Mouse (Mus musculus) heart, embryonic 10.5 days (tissue): ENCODE measurements around the gene Tspear. TPM values are rescaled to one million over a fixed set of nuclear protein-coding genes. Genes with fewer than 3 reads are reported as not detected.

ENCODE experiments used
- DNase-seq: peaks from one replicate; pipeline ENCODE4 v3.0.0-alpha.2; 2017; ENCODE audit warnings: low spot score
- H3K27ac ChIP-seq: fragments of 300-500 bp; sonication (generic); 2 replicates; pipeline ENCODE4 v1.5.1; 2016; ENCODE audit warnings: mild to moderate bottlenecking
- H3K27me3 ChIP-seq: fragments of 300-500 bp; sonication (generic); 2 replicates; pipeline ENCODE4 v1.6.1; 2016; ENCODE audit warnings: mild to moderate bottlenecking; ENCODE audit not compliant: poor library complexity, insufficient read depth, severe bottlenecking
- H3K36me3 ChIP-seq: fragments of 300-500 bp; sonication (generic); 2 replicates; pipeline ENCODE4 v1.6.1; 2016; ENCODE audit warnings: mild to moderate bottlenecking, moderate library complexity
- H3K4me1 ChIP-seq: fragments of 300-500 bp; sonication (generic); 2 replicates; pipeline ENCODE4 v1.6.1; 2016; ENCODE audit warnings: mild to moderate bottlenecking
- H3K4me3 ChIP-seq: fragments of 300-500 bp; sonication (generic); 2 replicates; pipeline ENCODE4 v1.5.1; 2016; ENCODE audit warnings: mild to moderate bottlenecking, moderate library complexity
- H3K9me3 ChIP-seq: fragments of 300-500 bp; sonication (generic); 2 replicates; pipeline ENCODE4 v1.6.1; 2016; ENCODE audit warnings: mild to moderate bottlenecking, moderate library complexity
- WGBS: fragments of 180-500 bp; shearing (Covaris S2); methylation state at CpG from one replicate; pipeline ENCODE4 v1.1.7; 2016; 5-methylcytosine and 5-hydroxymethylcytosine counted together
- polyA plus RNA-seq: library from polyadenylated mRNA; unstranded; fragments of >200 nt; fragmentation: Nextera tagmentation; extraction: Ambion mirVana; gene quantifications from 2 replicates; pipeline ENCODE4 v1.2.1, GENCODE M21; 2016

Gene Tspear
- polyA plus RNA-seq: 0.14 and 0.38 TPM in 2 replicates

GRCm38 (mm10) chr10:77685895-77686664 lies at the start of gene Tspear:
TSS of gene Tspear (plus strand) at chr10:77686569.
- WGBS: 2% methylated on average over 22 of the region's 22 CpGs
- Histone ChIP-seq H3K36me3 (no peaks in the 10 kb centered on the region), H3K4me3 (peak within 1 kb of the TSS; percentile 39), H3K4me1 (peaks cover 20% of the 10 kb centered on the region), H3K9me3 (no peaks in the 10 kb centered on the region), H3K27me3 (peaks cover 85% of the 10 kb centered on the region), H3K27ac (no peak within 1 kb of the TSS)
- no peak for DNase-seq

- DNase-seq: no peak
- Histone ChIP-seq H3K36me3 (peaks cover 51% of the 10 kb centered on the region), H3K27ac (no peak overlapping the region), H3K27me3 (no peaks in the 10 kb centered on the region), H3K9me3 (no peaks in the 10 kb centered on the region), H3K4me3 (no peak overlapping the region), H3K4me1 (peaks cover 42% of the 10 kb centered on the region)
- 72% methylated on average over 6 of the region's 6 CpGs for WGBS
Observed at GRCm38 (mm10) chr10:77638956-77639355, 47.4 kb upstream of the Tspear start.

- Histone ChIP-seq H3K36me3 (peaks cover 70% of the 10 kb centered on the region), H3K4me1 (peaks cover 9% of the 10 kb centered on the region)
- WGBS: 78% methylated on average over 7 of the region's 7 CpGs
Observed at GRCm38 (mm10) chr10:77643160-77643559, 43.2 kb upstream of the Tspear start.

GRCm38 (mm10) chr10:77645571-77645970 lies 40.8 kb upstream of the Tspear start:
- no peak for DNase-seq
- WGBS: 79% methylated on average over 5 of the region's 5 CpGs
- no peak overlapping the region for H3K27ac ChIP-seq
- H3K4me3 ChIP-seq: no peak overlapping the region
- peaks cover 63% of the 10 kb centered on the region for H3K36me3 ChIP-seq
- peaks cover 4% of the 10 kb centered on the region for H3K4me1 ChIP-seq
- no peaks in the 10 kb centered on the region for H3K9me3 ChIP-seq
- no peaks in the 10 kb centered on the region for H3K27me3 ChIP-seq

More at GRCm38 (mm10) chr10:77643160-77643559, 43.2 kb upstream of the Tspear start:
- no peaks in the 10 kb centered on the region for H3K27me3 ChIP-seq
- H3K27ac ChIP-seq: no peak overlapping the region
- DNase-seq: no peak
- no peaks in the 10 kb centered on the region for H3K9me3 ChIP-seq
- H3K4me3 ChIP-seq: no peak overlapping the region

- peaks cover 4% of the 10 kb centered on the region for H3K4me1 ChIP-seq
- H3K27ac ChIP-seq: no peak overlapping the region
- no peaks in the 10 kb centered on the region for H3K27me3 ChIP-seq
- H3K9me3 ChIP-seq: no peaks in the 10 kb centered on the region
- H3K4me3 ChIP-seq: no peak overlapping the region
- peaks cover 46% of the 10 kb centered on the region for H3K36me3 ChIP-seq
- 64% methylated on average over 1 of the region's 1 CpGs for WGBS
- DNase-seq: no peak
Observed at GRCm38 (mm10) chr10:77647461-77647860, 38.9 kb upstream of the Tspear start.

- Histone ChIP-seq H3K4me1 (peaks cover 4% of the 10 kb centered on the region), H3K36me3 (peaks cover 42% of the 10 kb centered on the region), H3K9me3 (no peaks in the 10 kb centered on the region), H3K4me3 (no peak overlapping the region), H3K27ac (no peak overlapping the region), H3K27me3 (no peaks in the 10 kb centered on the region)
- DNase-seq: no peak
- 82% methylated on average over 8 of the region's 8 CpGs for WGBS
Observed at GRCm38 (mm10) chr10:77647901-77648300, 38.5 kb upstream of the Tspear start.

GRCm38 (mm10) chr10:77652046-77652445 lies 34.3 kb upstream of the Tspear start:
- H3K4me3 ChIP-seq: no peak overlapping the region
- H3K36me3 ChIP-seq: 0 out of 2 replicates have a peak, but pooled peaks cover under 1% of the 10 kb centered on the region
- no peak overlapping the region for H3K27ac ChIP-seq
- H3K9me3 ChIP-seq: no peaks in the 10 kb centered on the region
- WGBS: 85% methylated on average over 9 of the region's 9 CpGs
- H3K4me1 ChIP-seq: peaks cover 4% of the 10 kb centered on the region; the same call in 1 of the 2 replicates
- H3K27me3 ChIP-seq: no peaks in the 10 kb centered on the region
- DNase-seq: no peak

GRCm38 (mm10) chr10:77658286-77658994 lies 27.9 kb upstream of the Tspear start:
- Histone ChIP-seq H3K4me3 (no peak overlapping the region), H3K27me3 (peaks cover 9% of the 10 kb centered on the region), H3K27ac (no peak overlapping the region), H3K36me3 (no peaks in the 10 kb centered on the region), H3K4me1 (no peaks in the 10 kb centered on the region), H3K9me3 (0 out of 2 replicates have a peak, but pooled peaks cover 4% of the 10 kb centered on the region)
- no peak for DNase-seq
- 72% methylated on average over 15 of the region's 15 CpGs for WGBS

- WGBS: 34% methylated on average over 43 of the region's 43 CpGs
- no peak for DNase-seq
- H3K27ac ChIP-seq: no peak overlapping the region
- 0 out of 2 replicates have a peak, but pooled peaks cover 5% of the 10 kb centered on the region for H3K4me1 ChIP-seq
- H3K4me3 ChIP-seq: peak overlapping the region; percentile 39
- peaks cover 39% of the 10 kb centered on the region for H3K27me3 ChIP-seq
- H3K9me3 ChIP-seq: 0 out of 2 replicates have a peak, but pooled peaks cover 4% of the 10 kb centered on the region
- H3K36me3 ChIP-seq: no peaks in the 10 kb centered on the region
Observed at GRCm38 (mm10) chr10:77663949-77664665, 22.3 kb upstream of the Tspear start.

- H3K27ac ChIP-seq: no peak overlapping the region
Observed at GRCm38 (mm10) chr10:77666342-77666741, 20.0 kb upstream of the Tspear start.

GRCm38 (mm10) chr10:77667402-77667801 lies 19.0 kb upstream of the Tspear start:
- WGBS: 80% methylated on average over 4 of the region's 4 CpGs
- Histone ChIP-seq H3K27ac (no peak overlapping the region), H3K36me3 (no peaks in the 10 kb centered on the region), H3K4me3 (no peak overlapping the region), H3K4me1 (0 out of 2 replicates have a peak, but pooled peaks cover 5% of the 10 kb centered on the region), H3K9me3 (no peaks in the 10 kb centered on the region), H3K27me3 (peaks cover 39% of the 10 kb centered on the region)
- no peak for DNase-seq

More at GRCm38 (mm10) chr10:77666342-77666741, 20.0 kb upstream of the Tspear start:
- Histone ChIP-seq H3K36me3 (no peaks in the 10 kb centered on the region), H3K4me3 (no peak overlapping the region), H3K27me3 (peaks cover 39% of the 10 kb centered on the region), H3K4me1 (0 out of 2 replicates have a peak, but pooled peaks cover 5% of the 10 kb centered on the region), H3K9me3 (no peaks in the 10 kb centered on the region)
- DNase-seq: no peak
- 84% methylated on average over 8 of the region's 8 CpGs for WGBS

GRCm38 (mm10) chr10:77670710-77671109 lies 15.7 kb upstream of the Tspear start:
- H3K27ac ChIP-seq: 0 out of 2 replicates have a peak overlapping the region, but pooled peaks have one; percentile 3
- H3K4me1 ChIP-seq: no peaks in the 10 kb centered on the region
- peaks cover 27% of the 10 kb centered on the region for H3K27me3 ChIP-seq
- H3K9me3 ChIP-seq: no peaks in the 10 kb centered on the region
- no peaks in the 10 kb centered on the region for H3K36me3 ChIP-seq
- H3K4me3 ChIP-seq: no peak overlapping the region
- DNase-seq: no peak
- 77% methylated on average over 4 of the region's 4 CpGs for WGBS
